Comparison of ENCODE assay signal across 12 mouse cellular contexts in the genomic region with DNA sequence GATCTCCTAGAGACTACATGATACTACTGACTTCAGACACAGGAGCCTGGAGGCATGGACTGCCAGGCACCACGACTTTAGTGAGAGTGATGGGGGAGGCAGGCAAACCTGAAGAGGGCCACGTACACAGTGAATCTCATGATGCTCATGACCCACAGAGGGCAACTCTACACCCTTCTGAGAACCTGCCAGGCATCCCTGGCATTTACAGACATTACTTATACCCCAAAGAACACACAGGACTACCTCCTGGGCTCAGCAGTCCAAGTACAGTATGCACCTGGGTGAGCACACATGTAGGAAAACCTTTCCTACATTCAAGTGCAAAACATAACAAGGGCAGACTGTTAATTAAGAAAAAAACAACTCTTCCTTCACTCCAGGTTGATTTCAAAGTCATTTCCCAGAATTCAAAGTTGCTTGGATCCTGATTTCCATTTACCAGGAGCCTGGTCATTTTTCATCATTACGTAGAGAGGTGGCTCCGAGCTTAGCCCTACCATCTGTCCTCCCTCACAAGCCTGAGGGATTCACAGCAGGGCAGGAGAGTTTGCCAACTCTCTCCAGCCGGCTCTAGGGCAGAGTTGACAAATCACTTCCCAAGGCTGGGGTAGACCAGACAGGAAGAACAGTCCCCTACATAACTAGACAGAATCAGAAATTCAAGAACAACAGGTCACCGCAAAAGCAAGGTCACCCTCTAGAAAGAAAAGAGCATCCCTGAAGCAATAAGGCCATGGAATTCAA.
A peak's percentile ranks its signal among the peaks of the same experiment; 100 is the strongest.
DNase-seq lines count a peak whose midpoint lies in the region.
"Had no signal": no experiment of that assay in that cellular context is flagged by ENCODE, and none has a peak within 500 bp of the region (broad histone marks: within the 10 kb centered on the region; RNA-seq: fewer than 3 reads in every experiment).

No protein-coding gene starts in this region.

- intact Hi-C loops in left cerebral cortex, postnatal 4 days (cut with DNase I) = no loop called here
- intact Hi-C loops in heart, postnatal 14 days (cut with DNase I) = no loop called here

- peak; percentile 7 for DNase-seq in adrenal gland, postnatal 25 days
- DNase-seq in adrenal gland, postnatal 4 days (ENCODE audit: low spot score in 2 of 2) = no peak
- DNase-seq in left cerebral cortex, postnatal 4 days = peak; percentile 88
- DNase-seq in left cerebral cortex, adult 18-20 months (ENCODE audit: low spot score in 2 of 2) = no peak
- DNase-seq in cerebellum, adult 9-11 months = peak; percentile 94
- peak; percentile 12 for DNase-seq in mesoderm, embryonic 11.5 days (ENCODE audit: low read depth, low spot score)
- DNase-seq in heart, postnatal 14 days = no peak
- DNase-seq in kidney, postnatal 10 days = no peak
- DNase-seq: kidney, adult 9 months; lung, postnatal 10 days; right cerebral cortex, adult 18-20 months; thymus, postnatal 36 days had no signal

Comparison
In these comparisons a context has a peak if more than half of its experiments do, and no peak if none do; other contexts are left out.
1. DNase-seq: peak in adrenal gland, postnatal 25 days (single experiment), left cerebral cortex, postnatal 4 days (single experiment), cerebellum, adult 9-11 months (single experiment) and mesoderm, embryonic 11.5 days (single experiment); none in adrenal gland, postnatal 4 days (0 of 2), left cerebral cortex, adult 18-20 months (0 of 2), heart, postnatal 14 days (0 of 2) and kidney, postnatal 10 days (single experiment).